Mouse (Mus musculus) olfactory bulb, adult 2 months (tissue): ENCODE measurements around the gene Dazap1.

Source experiments
- CTCF ChIP-seq: fragments of 200-500 bp; IDR thresholded peaks from 2 replicates; pipeline ENCODE4 v1.5.1; 2012; ENCODE audit warnings: low read depth, mild to moderate bottlenecking, low read length, moderate library complexity; ENCODE audit not compliant: insufficient read depth
- POLR2A ChIP-seq: fragments of 200-500 bp; IDR thresholded peaks from 2 replicates; pipeline ENCODE4 v1.6.1; 2012; ENCODE audit warnings: mild to moderate bottlenecking, low read depth, low read length, moderate library complexity; ENCODE audit not compliant: insufficient read depth

- TF ChIP-seq CTCF, result no peak
- TF ChIP-seq POLR2A, result no peak
Observed at GRCm38 (mm10) chr10:80281304-80281703, 20.0 kb downstream of the Dazap1 start.
